Mouse (Mus musculus): ENCODE results near the gene Gm37419.

GRCm38 (mm10) chr16:23979446-23979845 is 8.8 kb upstream of the Gm37419 start:
- TF ChIP-seq SRF (IDR thresholded peaks at IDR 0.05; ENCODE audit: control insufficient read depth, insufficient read length, low read depth) (no peak), MYOD1 (IDR thresholded peaks at IDR 0.05; ENCODE audit: control insufficient read depth in 1 of 3, insufficient read length in 2 of 3, low read depth in 2 of 3) (no peak), POLR2A (IDR thresholded peaks at IDR 0.05; ENCODE audit: insufficient read length, low read depth) (no peak), CEBPB (IDR thresholded peaks at IDR 0.05; ENCODE audit: insufficient read depth, poor library complexity, severe bottlenecking) (no peak), REST (IDR thresholded peaks at IDR 0.05; ENCODE audit: insufficient read depth, insufficient read length) (no peak)

Measured in myocyte (in vitro differentiated cells).